Mouse (Mus musculus) G1E (cell line): Measurements from ENCODE around the gene Hspa2.

Experiments used
- CTCF ChIP-seq: IDR thresholded peaks from 2 replicates; pipeline ENCODE4 v1.5.1; 2012; ENCODE audit warnings: low read depth, low read length, inconsistent platforms, mixed read lengths
- POLR2AphosphoS5 ChIP-seq: IDR thresholded peaks from 2 replicates; pipeline ENCODE4 v1.6.1; 2012; ENCODE audit warnings: low read depth, low read length, inconsistent platforms; ENCODE audit not compliant: insufficient replicate concordance
- TAL1 ChIP-seq: conservative IDR thresholded peaks from 2 replicates; pipeline ENCODE4 v1.6.1; 2012; ENCODE audit warnings: low read depth, low read length, inconsistent platforms, mixed read lengths

DNA sequence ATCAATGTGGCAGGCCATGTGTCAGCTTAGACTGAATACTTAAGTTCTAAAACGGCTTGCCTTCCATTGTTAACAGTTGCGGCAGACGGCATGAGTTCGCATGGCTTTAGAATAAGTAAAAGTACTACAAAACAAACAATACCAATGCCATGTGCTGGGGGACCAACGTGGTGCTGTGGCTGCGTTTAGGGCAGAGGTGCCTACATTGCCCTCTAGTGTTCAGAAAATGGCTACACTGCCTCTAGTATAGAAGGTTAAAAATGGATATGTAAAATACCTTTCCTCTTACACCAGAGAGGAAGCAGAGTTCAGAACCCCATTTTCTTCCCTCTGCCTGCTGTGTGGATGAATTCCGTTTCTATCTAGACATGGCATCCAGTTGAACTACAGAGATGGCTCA is 27.3 kb upstream of the Hspa2 start:
- TF ChIP-seq TAL1: no peak
- TF ChIP-seq CTCF: peak; percentile 67; the same call in 1 of the 2 replicates
- no peak for TF ChIP-seq POLR2AphosphoS5
